Mouse (Mus musculus) kidney, postnatal 0 days (tissue): Measurements from ENCODE around the gene Col6a6. TPM values are rescaled to one million over a fixed set of nuclear protein-coding genes. Genes with fewer than 3 reads are reported as not detected.

Experiments
- ATAC-seq: fragments of 200-750 bp; cut with Nextera tagmentation; replicated peaks from 2 replicates; pipeline ENCODE4 v1.8.0; 2017; ENCODE audit warnings: low read depth, moderate number of reproducible peaks, moderate TSS enrichment, moderate library complexity; ENCODE audit not compliant: low FRiP score
- DNase-seq: peaks from one replicate; pipeline ENCODE4 v3.0.0-alpha.2; 2016; ENCODE audit warnings: low spot score
- H3K27ac ChIP-seq: fragments of 300-500 bp; sonication (generic); 2 replicates; pipeline ENCODE4 v1.5.1; 2014; ENCODE audit warnings: mild to moderate bottlenecking
- H3K27me3 ChIP-seq: fragments of 300-500 bp; sonication (generic); 2 replicates; pipeline ENCODE4 v1.6.1; 2014; ENCODE audit warnings: low read length, mixed read lengths; ENCODE audit not compliant: insufficient read depth
- H3K36me3 ChIP-seq: fragments of 300-500 bp; sonication (generic); 2 replicates; pipeline ENCODE4 v1.6.1; 2014; ENCODE audit warnings: low read length, mixed read lengths; ENCODE audit not compliant: insufficient read depth
- H3K4me1 ChIP-seq: fragments of 300-500 bp; sonication (generic); replicated peaks from 2 replicates; pipeline ENCODE4 v1.6.1; 2014; ENCODE audit warnings: antibody characterized with exemption, low read length, mixed read lengths; ENCODE audit not compliant: insufficient read depth
- H3K4me2 ChIP-seq: fragments of 300-500 bp; sonication (generic); 2 replicates; pipeline ENCODE4 v1.6.1; 2014; ENCODE audit warnings: mild to moderate bottlenecking, low read length, moderate library complexity, mixed read lengths
- H3K4me3 ChIP-seq: fragments of 300-500 bp; sonication (generic); replicated peaks from 2 replicates; pipeline ENCODE4 v1.5.1; 2014; ENCODE audit warnings: low read depth, low read length
- H3K9ac ChIP-seq: fragments of 300-500 bp; sonication (generic); 2 replicates; pipeline ENCODE4 v1.6.1; 2014; ENCODE audit warnings: low read depth, low read length
- H3K9me3 ChIP-seq: fragments of 300-500 bp; sonication (generic); replicated peaks from 2 replicates; pipeline ENCODE4 v1.6.1; 2016; ENCODE audit warnings: low read length, inconsistent platforms, mixed read lengths
- CTCF ChIP-seq: IDR thresholded peaks from 2 replicates; pipeline ENCODE4 v1.5.1; 2016; ENCODE audit warnings: antibody characterized with exemption, low read depth, mild to moderate bottlenecking, moderate library complexity
- WGBS: fragments of 180-500 bp; shearing (Covaris S2); extraction: QIAGEN DNeasy Blood & Tissue Kit; methylation state at CpG from one replicate; pipeline ENCODE4 v1.1.7; 2014; 5-methylcytosine and 5-hydroxymethylcytosine counted together
- polyA plus RNA-seq: library from polyadenylated mRNA; unstranded; fragments of >200 nt; fragmentation: Nextera tagmentation; extraction: Ambion mirVana; gene quantifications from 2 replicates; pipeline ENCODE4 v1.2.1, GENCODE M21; 2015

The Col6a6 gene
- polyA plus RNA-seq, 1 experiment from 2014 or later = 0.21 TPM

DNA sequence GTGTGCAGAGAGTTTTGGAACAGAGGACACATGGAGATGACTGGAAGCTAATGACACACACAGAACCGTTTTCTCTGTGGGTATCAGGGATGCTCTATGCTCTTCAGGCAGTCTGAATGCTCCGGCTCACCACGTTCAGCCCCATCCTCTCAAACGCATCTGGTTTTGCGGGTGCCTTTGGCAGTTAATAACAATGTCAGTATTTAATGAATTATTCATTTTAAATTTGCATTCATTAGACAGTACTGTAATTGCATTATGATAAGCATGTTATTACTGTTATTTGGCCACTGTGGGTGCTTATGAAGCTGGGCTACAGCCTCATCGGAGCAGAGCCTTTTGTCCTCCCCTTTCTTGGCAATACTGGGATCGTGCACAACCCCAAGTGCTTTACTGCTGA lies 146.6 kb downstream of the Col6a6 start:
- Histone ChIP-seq H3K27ac (no peak overlapping the region), H3K27me3 (no peaks in the 10 kb centered on the region), H3K9ac (no peak overlapping the region), H3K9me3 (no peaks in the 10 kb centered on the region), H3K4me1 (no peaks in the 10 kb centered on the region), H3K4me2 (no peak overlapping the region), H3K36me3 (peaks cover 53% of the 10 kb centered on the region), H3K4me3 (no peak overlapping the region)
- no peak for DNase-seq
- 94% methylated on average over 7 of the region's 7 CpGs for WGBS
- no peak for TF ChIP-seq CTCF
- ATAC-seq = no peak

- Histone ChIP-seq H3K27me3 (no peaks in the 10 kb centered on the region), H3K9me3 (no peaks in the 10 kb centered on the region), H3K36me3 (peaks cover 30% of the 10 kb centered on the region), H3K27ac (no peak overlapping the region), H3K4me2 (no peak overlapping the region), H3K4me1 (no peaks in the 10 kb centered on the region), H3K9ac (no peak overlapping the region), H3K4me3 (no peak overlapping the region)
- WGBS = 71% methylated on average over 11 of the region's 11 CpGs
- no peak for TF ChIP-seq CTCF
- no peak for ATAC-seq
- DNase-seq = no peak
Observed at GRCm38 (mm10) chr9:105675941-105676340, 152.0 kb downstream of the Col6a6 start.

DNA sequence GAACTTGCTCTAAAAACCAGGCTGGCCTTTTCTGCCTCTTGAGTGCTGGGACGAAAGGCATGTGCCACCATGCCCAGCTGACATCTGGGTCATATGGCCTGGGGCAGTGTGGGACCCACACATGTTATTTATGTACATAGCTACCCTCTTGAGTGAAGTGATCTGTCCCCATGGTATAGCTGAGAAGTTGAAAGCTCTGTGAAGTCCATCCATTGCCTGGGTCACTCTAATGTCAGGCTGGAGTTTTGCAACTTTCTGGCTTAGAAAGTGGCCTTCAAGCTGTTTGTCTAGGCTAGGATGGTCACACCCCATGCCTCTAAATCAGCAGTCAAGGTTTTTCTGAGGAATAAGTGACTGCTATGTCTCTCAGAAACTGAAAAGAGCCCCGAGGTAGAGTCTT lies 155.9 kb downstream of the Col6a6 start:
- Histone ChIP-seq H3K4me1 (no peaks in the 10 kb centered on the region), H3K36me3 (peaks cover 39% of the 10 kb centered on the region), H3K27me3 (no peaks in the 10 kb centered on the region), H3K4me2 (no peak overlapping the region), H3K9ac (no peak overlapping the region), H3K27ac (no peak overlapping the region), H3K9me3 (no peaks in the 10 kb centered on the region), H3K4me3 (no peak overlapping the region)
- no peak for ATAC-seq
- no peak for TF ChIP-seq CTCF
- DNase-seq = no peak
- WGBS = 76% methylated on average over 2 of the region's 2 CpGs

GRCm38 (mm10) chr9:105670916-105671315 lies 157.0 kb downstream of the Col6a6 start:
- no peak overlapping the region for H3K27ac ChIP-seq
- H3K4me1 ChIP-seq = no peaks in the 10 kb centered on the region
- no peaks in the 10 kb centered on the region for H3K27me3 ChIP-seq
- H3K4me2 ChIP-seq = no peak overlapping the region
- WGBS = 91% methylated on average over 4 of the region's 4 CpGs
- DNase-seq = no peak
- TF ChIP-seq CTCF = no peak
- H3K4me3 ChIP-seq = no peak overlapping the region
- no peak overlapping the region for H3K9ac ChIP-seq
- peaks cover 33% of the 10 kb centered on the region; the same call in 1 of the 2 replicates for H3K36me3 ChIP-seq
- no peak for ATAC-seq
- no peaks in the 10 kb centered on the region for H3K9me3 ChIP-seq

- ATAC-seq = no peak
- Histone ChIP-seq H3K27ac (no peak overlapping the region), H3K36me3 (peaks cover 42% of the 10 kb centered on the region), H3K4me3 (no peak overlapping the region), H3K9me3 (no peaks in the 10 kb centered on the region), H3K9ac (no peak overlapping the region), H3K27me3 (no peaks in the 10 kb centered on the region), H3K4me2 (no peak overlapping the region), H3K4me1 (no peaks in the 10 kb centered on the region)
- no peak for TF ChIP-seq CTCF
- 88% methylated on average over 7 of the region's 7 CpGs for WGBS
- DNase-seq = no peak
Observed at GRCm38 (mm10) chr9:105665269-105665668, 162.7 kb downstream of the Col6a6 start.

DNA sequence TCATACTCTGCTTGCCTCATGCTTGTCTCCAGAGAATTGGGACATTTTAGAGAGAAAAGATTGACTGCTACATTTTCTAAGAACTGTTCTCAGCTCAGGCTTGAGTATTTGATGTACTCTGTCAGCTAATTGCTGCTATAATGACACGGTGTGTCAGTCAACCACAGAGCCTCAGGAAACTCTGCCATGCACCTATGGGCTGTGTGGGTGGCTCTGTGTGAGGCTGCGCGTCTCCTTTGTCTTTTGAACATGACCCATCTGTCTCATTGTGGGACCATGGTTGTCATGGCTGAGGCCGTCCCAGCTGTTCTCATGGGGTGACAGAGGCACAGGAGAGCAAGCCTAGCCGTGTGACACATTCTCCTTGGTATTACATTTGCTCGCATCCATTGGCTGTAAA lies 168.1 kb downstream of the Col6a6 start:
- ATAC-seq (no peak), DNase-seq (no peak)
- H3K4me3 ChIP-seq = no peak overlapping the region
- WGBS = 88% methylated on average over 6 of the region's 6 CpGs
- no peaks in the 10 kb centered on the region for H3K27me3 ChIP-seq
- no peak overlapping the region for H3K9ac ChIP-seq
- H3K36me3 ChIP-seq = peaks cover 34% of the 10 kb centered on the region
- no peak for TF ChIP-seq CTCF
- H3K27ac ChIP-seq = no peak overlapping the region
- no peak overlapping the region for H3K4me2 ChIP-seq
- H3K4me1 ChIP-seq = no peaks in the 10 kb centered on the region
- no peaks in the 10 kb centered on the region for H3K9me3 ChIP-seq

GRCm38 (mm10) chr9:105658216-105658615 lies 169.7 kb downstream of the Col6a6 start:
- H3K9ac ChIP-seq = no peak overlapping the region
- 91% methylated on average over 12 of the region's 12 CpGs for WGBS
- H3K4me2 ChIP-seq = no peak overlapping the region
- DNase-seq = no peak
- H3K36me3 ChIP-seq = peaks cover 38% of the 10 kb centered on the region; the same call in 1 of the 2 replicates
- no peak for ATAC-seq
- no peak for TF ChIP-seq CTCF
- no peaks in the 10 kb centered on the region for H3K4me1 ChIP-seq
- H3K27ac ChIP-seq = no peak overlapping the region
- no peak overlapping the region for H3K4me3 ChIP-seq
- H3K9me3 ChIP-seq = no peaks in the 10 kb centered on the region
- H3K27me3 ChIP-seq = no peaks in the 10 kb centered on the region
